Mouse (Mus musculus) megakaryocyte, adult 5-6 weeks (primary cell): ENCODE data around the gene Adcy7. TPM values are rescaled to one million over a fixed set of nuclear protein-coding genes. Genes with fewer than 3 reads are reported as not detected.

Experiments
- ATAC-seq: 2 replicates; pipeline ENCODE4 v1.8.0; 2016; ENCODE audit warnings: mild to moderate bottlenecking, inconsistent platforms; ENCODE audit not compliant: poor library complexity, severe bottlenecking
- total RNA-seq, 2 experiments: library from RNA; stranded (forward) in 1 of 2; stranded (reverse) in 1 of 2; fragments of 153-499, 151-499 nt in 1 of 2; fragments of 221-1000, 200-1000 nt in 1 of 2; gene quantifications; 2 replicates each; pipeline versions ENCODE4 v1.2.3 to v1.2.4; 2015 to 2017

Adcy7 gene
- total RNA-seq, 2 experiments from 2014 or later: 43.5 to 70.3 TPM

- no peak for ATAC-seq
Measured at GRCm38 (mm10) chr8:88270086-88270485, 2.1 kb upstream of the Adcy7 start.

GRCm38 (mm10) chr8:88273051-88273430, 838 bp downstream of the Adcy7 start:
- ATAC-seq: no peak

- ATAC-seq: no peak
Measured at GRCm38 (mm10) chr8:88274090-88274489, 1.9 kb downstream of the Adcy7 start.

- ATAC-seq: no peak
Measured at GRCm38 (mm10) chr8:88279220-88279619, 7.0 kb downstream of the Adcy7 start.

GRCm38 (mm10) chr8:88279670-88280069, 7.5 kb downstream of the Adcy7 start:
- ATAC-seq: peak; percentile 75

- ATAC-seq: no peak
Measured at GRCm38 (mm10) chr8:88280904-88281303, 8.7 kb downstream of the Adcy7 start.

- peak; percentile 88 for ATAC-seq
Measured at GRCm38 (mm10) chr8:88282684-88283083, 10.5 kb downstream of the Adcy7 start.

GRCm38 (mm10) chr8:88283243-88284115, 11.3 kb downstream of the Adcy7 start:
- no peak for ATAC-seq

GRCm38 (mm10) chr8:88284738-88285137, 12.5 kb downstream of the Adcy7 start:
- no peak for ATAC-seq

GRCm38 (mm10) chr8:88285469-88286356, 13.5 kb downstream of the Adcy7 start:
- ATAC-seq: no peak

- no peak for ATAC-seq
Measured at GRCm38 (mm10) chr8:88286421-88286960, 14.3 kb downstream of the Adcy7 start.

- peak; percentile 61 for ATAC-seq
Measured at GRCm38 (mm10) chr8:88288622-88289242, 16.5 kb downstream of the Adcy7 start.

- ATAC-seq: no peak
Measured at GRCm38 (mm10) chr8:88289901-88290300, 17.7 kb downstream of the Adcy7 start.

- peak; percentile 22; the same call in 1 of the 2 replicates for ATAC-seq
Measured at GRCm38 (mm10) chr8:88290326-88291304, 18.4 kb downstream of the Adcy7 start.

- ATAC-seq: no peak
Measured at GRCm38 (mm10) chr8:88291305-88291690, 19.1 kb downstream of the Adcy7 start.

- ATAC-seq: no peak
Measured at GRCm38 (mm10) chr8:88292926-88293325, 20.7 kb downstream of the Adcy7 start.

GRCm38 (mm10) chr8:88293590-88294356, 21.6 kb downstream of the Adcy7 start:
- ATAC-seq: peak; percentile 67

- no peak for ATAC-seq
Measured at GRCm38 (mm10) chr8:88294977-88295376, 22.8 kb downstream of the Adcy7 start.
